Mouse (Mus musculus): ENCODE results near the gene AC124502.3.
"Not testable (repeated sequence)": the region's sequence is repeated elsewhere in the genome, so short reads cannot be mapped to it uniquely, and the experiment has no call there.

AC124502.3 gene

DNA sequence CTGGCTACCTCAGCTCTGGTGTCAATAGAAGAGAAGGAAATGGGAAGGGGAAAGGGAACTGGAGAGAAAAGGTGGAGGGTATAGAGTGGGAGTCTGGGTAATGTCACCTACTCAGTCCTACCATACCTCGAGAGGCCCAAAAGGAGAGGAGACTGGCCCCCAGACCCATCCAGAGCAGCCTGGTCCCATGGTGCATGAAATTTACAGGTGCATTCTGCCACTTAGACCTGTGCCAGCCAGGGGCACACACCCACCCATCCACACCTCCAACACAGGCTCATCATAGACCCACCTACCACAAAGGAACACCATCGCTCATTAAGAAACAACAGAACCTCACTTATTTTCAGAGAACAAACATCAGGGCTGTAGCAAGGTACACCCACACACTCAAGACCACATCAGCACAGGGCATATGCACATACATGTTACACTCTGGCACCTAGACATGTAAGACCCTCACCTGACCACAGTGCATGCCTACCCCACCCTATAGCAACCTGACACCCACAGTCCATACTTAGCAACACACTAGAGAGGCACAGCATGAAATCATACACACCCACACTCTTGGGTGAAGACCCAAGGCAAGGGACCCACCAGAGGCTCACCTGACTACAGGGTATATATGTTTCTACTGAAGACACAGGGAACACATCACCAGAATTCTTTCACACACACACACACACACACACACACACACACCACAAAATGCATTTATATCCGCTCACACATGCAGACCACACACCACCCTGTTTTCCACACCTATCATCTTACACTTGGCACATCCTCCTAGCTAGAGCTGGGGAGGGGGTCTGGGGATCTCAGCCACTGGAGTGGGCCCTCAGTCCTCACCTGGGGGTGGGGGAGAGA is 45.5 kb downstream of the AC124502.3 start:
- no peak for DNase-seq (ENCODE audit: low read depth, low spot score)

- DNase-seq (ENCODE audit: low read depth, low spot score): no peak
These were observed 46.1 kb downstream of the AC124502.3 start for GRCm38 (mm10) chr19:5084834-5085144.

GRCm38 (mm10) chr19:5085145-5085863 is 46.6 kb downstream of the AC124502.3 start, which contains the start of gene Tmem151a:
Gene Tmem151a (minus strand): TSS chr19:5085531.
- peak; percentile 16 for DNase-seq (ENCODE audit: low read depth, low spot score)

- not testable (repeated sequence) for DNase-seq (ENCODE audit: low read depth, low spot score)
These were observed 47.8 kb downstream of the AC124502.3 start for GRCm38 (mm10) chr19:5086533-5086932.

DNA sequence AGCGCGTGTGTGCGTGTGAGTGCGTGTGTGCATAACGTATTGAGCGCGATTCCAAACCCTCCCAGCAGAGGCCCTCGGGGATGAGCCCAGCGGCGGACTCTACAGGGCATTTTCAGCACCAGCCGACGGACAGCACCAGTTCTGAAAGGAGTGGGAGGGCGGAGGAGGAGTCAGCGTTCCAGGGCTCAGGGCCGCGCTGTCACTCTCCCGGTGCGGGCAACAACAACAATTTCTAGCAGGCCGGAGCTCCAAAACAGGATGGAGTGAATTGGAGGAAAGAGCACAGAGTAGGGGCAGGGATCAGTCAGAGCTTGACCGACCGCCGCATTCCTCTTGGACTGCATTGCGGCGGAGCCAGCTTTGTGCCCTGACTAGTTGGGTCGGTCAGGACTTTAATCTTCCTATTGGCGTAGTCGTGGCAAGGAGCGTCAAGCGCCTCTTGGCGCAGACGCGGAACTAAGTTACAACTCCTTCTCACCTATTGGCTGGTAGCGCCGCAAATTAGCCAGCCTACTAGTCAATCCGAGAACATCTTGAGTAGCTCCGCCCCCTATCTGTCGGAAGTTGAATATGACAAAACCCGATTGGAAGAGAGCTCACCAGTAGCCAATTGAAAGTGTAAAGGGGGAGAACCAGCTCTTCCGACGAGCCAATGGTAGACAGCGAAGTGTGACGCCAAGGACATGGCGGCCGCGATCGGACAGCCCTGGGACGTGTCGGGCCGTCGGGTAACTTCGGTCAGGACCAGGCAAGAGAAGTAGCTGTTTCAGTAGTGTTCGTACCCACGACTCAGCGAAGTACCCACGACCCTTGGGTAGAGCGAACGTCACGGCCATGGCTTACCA is 49.4 kb downstream of the AC124502.3 start, which contains the start of gene Yif1a:
Yif1a (plus strand) TSS at position 655 of the 845 bp plus-strand sequence.
- DNase-seq (ENCODE audit: low read depth, low spot score): peak; percentile 99

GRCm38 (mm10) chr19:5089324-5089723 is 50.6 kb downstream of the AC124502.3 start:
- no peak for DNase-seq (ENCODE audit: low read depth, low spot score)

GRCm38 (mm10) chr19:5092083-5092482 is 53.4 kb downstream of the AC124502.3 start:
- DNase-seq (ENCODE audit: low read depth, low spot score): no peak

DNA sequence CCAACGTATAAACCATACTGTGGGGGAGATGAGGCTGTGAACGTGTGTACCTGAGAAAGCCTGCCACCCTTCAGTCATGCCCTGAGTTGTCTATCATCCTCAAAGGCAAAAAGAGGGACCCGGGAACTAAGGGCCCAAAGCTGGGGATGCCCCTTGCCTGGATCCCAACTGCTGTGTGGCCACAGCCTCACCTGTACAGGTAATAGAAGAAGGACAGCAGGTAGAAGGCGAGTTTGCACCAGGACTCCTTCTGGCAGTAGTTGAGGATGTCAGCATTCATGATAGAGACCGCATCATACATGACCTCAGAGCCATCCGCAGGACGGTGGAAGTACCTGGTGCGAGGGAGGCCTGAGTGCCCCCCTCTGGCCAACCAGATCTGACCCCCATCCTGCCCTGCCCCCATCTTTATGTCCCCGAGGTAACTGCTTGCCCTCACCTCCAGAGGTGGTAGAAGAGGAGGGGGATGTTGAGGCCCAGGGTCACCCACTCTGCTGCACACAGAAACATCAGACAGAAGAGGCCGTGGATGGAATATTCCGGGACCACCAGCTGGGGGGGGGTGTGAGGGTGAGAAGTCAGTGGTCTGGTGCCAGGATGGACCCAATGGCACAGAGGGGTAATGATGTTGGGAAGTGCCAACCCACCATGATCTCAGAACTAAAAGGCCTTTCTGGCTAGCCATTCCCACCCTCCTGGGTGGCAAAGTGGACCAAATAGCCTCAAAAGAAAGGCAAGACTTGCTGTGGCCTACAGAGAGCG is 55.0 kb downstream of the AC124502.3 start:
- no peak for DNase-seq (ENCODE audit: low read depth, low spot score)

- peak; percentile 97 for DNase-seq (ENCODE audit: low read depth, low spot score)
These were observed 55.5 kb downstream of the AC124502.3 start for GRCm38 (mm10) chr19:5094243-5094632.

- no peak for DNase-seq (ENCODE audit: low read depth, low spot score)
These were observed 56.2 kb downstream of the AC124502.3 start for GRCm38 (mm10) chr19:5094746-5095417.

GRCm38 (mm10) chr19:5095887-5096474 is 57.3 kb downstream of the AC124502.3 start:
- DNase-seq (ENCODE audit: low read depth, low spot score): no peak

- DNase-seq (ENCODE audit: low read depth, low spot score): no peak
These were observed 59.1 kb downstream of the AC124502.3 start for GRCm38 (mm10) chr19:5097521-5098362.

- DNase-seq (ENCODE audit: low read depth, low spot score): peak; percentile 69
These were observed 59.9 kb downstream of the AC124502.3 start, which contains the start of gene Cnih2 for GRCm38 (mm10) chr19:5098363-5099143. Gene Cnih2 (minus strand): TSS chr19:5098521.

All from ZHBTc4 (cell line).